Mouse (Mus musculus): ENCODE measurements around the gene Gpc1.

Gpc1 gene

GRCm38 (mm10) chr1:92880101-92880500 lies 48.7 kb downstream of the Gpc1 start:
- DNase-seq (ENCODE audit: low spot score) = no peak

- DNase-seq (ENCODE audit: low spot score) = no peak
Measured at GRCm38 (mm10) chr1:92881982-92882381, 50.5 kb downstream of the Gpc1 start.

- DNase-seq (ENCODE audit: low spot score) = no peak
Measured at GRCm38 (mm10) chr1:92888901-92889655, 57.6 kb downstream of the Gpc1 start.

GRCm38 (mm10) chr1:92892791-92893190 lies 61.3 kb downstream of the Gpc1 start:
- no peak for DNase-seq (ENCODE audit: low spot score)

GRCm38 (mm10) chr1:92893896-92894295 lies 62.5 kb downstream of the Gpc1 start:
- no peak for DNase-seq (ENCODE audit: low spot score)

DNA sequence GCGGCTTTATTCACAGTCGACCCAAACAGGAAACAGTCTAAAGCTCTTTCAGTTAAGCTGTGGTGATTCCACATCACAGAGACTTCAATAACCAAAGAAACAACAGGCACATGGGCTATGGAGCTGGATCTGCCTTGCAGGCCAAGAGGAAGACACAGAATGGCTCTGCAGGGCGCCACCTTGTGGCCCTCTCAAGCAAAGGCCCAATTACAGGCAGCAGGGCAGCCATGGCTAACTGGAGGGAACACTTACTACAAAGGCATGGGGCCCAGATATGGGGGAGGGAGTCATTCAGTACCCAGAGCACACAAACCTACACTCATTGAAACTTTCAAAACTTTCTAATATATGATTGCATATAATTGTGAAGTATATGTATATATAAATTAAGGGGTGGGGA lies 63.6 kb downstream of the Gpc1 start:
- DNase-seq (ENCODE audit: low spot score) = peak; percentile 69

DNA sequence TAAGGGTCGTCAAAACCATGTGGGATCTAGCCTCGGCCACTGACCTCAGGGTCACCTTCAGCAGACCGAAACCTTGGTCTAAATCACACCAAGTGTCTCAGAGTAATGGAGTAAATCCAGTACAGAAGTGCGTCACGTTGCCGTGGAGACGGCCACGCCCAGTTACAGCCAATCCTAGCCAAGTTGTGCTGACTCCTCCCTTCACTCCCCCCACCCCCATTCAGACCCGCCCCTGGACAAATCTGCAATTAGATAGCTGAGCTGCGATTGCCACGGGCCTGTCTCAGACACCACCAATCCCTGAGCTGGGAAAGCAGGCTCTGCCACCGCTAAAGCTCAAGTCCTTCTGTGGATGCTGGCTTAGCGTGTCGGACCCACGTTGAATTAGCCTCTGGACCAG lies 71.3 kb downstream of the Gpc1 start, which contains the start of gene Ankmy1:
Ankmy1 (minus strand) TSS at position 121 of the 400 bp plus-strand sequence.
- DNase-seq (ENCODE audit: low spot score) = peak; percentile 50

- no peak for DNase-seq (ENCODE audit: low spot score)
Measured at GRCm38 (mm10) chr1:92903627-92904026, 72.2 kb downstream of the Gpc1 start.

DNA sequence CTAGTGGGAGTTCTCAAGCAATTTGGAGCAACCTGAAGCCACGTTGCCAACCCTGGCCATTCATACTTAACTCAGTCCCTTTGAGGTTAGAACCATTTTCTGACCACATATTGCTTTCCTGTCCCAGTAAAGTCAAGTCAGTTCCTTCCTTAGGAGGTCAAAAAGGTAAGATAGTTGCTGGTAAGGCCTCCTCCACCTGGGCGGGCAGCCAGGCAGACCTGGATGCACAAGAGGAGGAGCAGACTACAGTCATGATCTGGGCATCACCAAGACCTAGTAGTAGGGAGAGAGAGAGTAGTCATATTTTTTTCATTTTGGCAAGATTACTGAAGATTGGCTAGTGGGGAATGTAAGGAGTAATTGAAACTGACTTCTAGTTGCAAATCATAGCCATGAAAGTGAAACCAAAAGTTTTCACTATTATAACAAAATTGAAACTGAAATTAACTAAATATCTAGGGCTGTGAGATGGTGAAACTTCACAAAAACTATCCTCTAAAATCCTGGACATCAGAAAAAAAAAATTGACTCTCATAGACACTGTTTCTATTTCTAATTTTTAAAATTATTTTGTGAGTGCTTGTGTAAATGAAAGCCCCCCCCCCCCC lies 74.4 kb downstream of the Gpc1 start:
- no peak for DNase-seq (ENCODE audit: low spot score)

DNA sequence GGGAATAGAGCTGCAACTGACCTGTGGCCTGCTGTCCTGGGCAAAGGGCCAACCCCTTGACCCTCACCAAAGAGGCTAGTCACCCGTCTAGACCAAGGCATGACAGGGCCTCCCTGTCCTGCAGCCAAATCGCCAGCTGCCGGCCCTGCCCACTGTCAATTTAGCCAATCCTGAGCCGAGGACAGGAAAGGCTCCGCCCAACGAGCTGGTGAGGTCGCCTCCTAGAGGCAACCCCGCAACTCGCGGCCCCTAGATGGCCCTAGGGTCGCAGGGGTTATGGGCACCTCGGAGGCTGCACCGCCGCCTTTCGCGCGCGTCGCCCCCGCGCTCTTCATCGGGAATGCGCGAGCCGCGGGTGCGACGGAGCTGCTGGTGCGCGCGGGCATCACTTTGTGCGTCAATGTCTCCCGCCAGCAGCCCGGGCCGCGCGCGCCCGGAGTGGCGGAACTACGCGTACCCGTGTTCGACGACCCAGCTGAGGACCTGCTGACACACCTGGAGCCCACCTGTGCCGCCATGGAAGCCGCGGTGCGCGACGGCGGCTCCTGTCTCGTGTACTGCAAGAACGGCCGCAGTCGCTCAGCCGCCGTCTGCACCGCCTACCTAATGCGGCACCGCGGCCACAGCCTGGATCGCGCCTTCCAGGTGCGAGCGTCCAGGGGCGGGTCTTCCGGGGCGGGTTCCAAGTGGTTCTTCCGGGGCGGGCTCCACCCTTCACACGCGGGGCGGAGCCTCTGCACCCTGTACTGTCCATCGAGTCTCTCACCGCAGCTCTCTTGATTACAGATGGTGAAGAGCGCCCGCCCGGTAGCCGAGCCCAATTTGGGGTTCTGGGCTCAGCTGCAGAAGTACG lies 75.6 kb downstream of the Gpc1 start, which contains the start of gene Dusp28:
Dusp28 (plus strand) TSS at position 203 of the 853 bp plus-strand sequence.
- peak; percentile 95 for DNase-seq (ENCODE audit: low spot score)

GRCm38 (mm10) chr1:92907632-92908360 lies 76.4 kb downstream of the Gpc1 start:
- DNase-seq (ENCODE audit: low spot score) = no peak

GRCm38 (mm10) chr1:92908664-92909063 lies 77.2 kb downstream of the Gpc1 start:
- no peak for DNase-seq (ENCODE audit: low spot score)

DNA sequence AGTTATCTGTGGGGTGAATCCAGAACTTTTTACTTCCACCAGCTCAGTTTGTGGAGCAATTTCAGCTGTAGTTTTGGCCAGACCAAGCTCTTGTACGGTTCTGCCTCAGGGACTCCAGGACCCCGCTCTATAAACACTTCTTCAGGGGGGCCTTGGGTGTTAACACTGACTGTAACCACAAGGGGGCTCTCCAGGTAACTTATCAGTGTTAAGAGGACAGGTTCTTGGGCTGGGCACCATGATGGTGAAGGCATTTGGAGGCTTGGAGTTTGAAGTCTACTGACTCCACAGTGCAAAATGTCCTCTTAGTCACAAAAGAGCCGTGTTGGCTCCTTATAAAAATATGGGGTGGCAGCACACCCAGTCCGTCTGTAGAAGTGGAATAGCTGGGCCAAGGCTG lies 77.6 kb downstream of the Gpc1 start:
- no peak for DNase-seq (ENCODE audit: low spot score)
